Mouse (Mus musculus): ENCODE results near the gene Gm1673. TPM values are rescaled to one million over a fixed set of nuclear protein-coding genes. Genes with fewer than 3 reads are reported as not detected.

Gm1673 gene
- polyA plus RNA-seq, 1 experiment from 2014 or later = 81.0 TPM

- 40% methylated on average over 28 of the region's 28 CpGs for WGBS
These were observed 11.7 kb downstream of the Gm1673 start for GRCm38 (mm10) chr5:33994671-33995625.

GRCm38 (mm10) chr5:33995843-33996693, 12.8 kb downstream of the Gm1673 start, which contains the start of gene Nat8l:
Gene Nat8l, plus strand, starts transcription at chr5:33995984.
- DNase-seq (ENCODE audit: low spot score) = peak; percentile 86
- Histone ChIP-seq H3K27ac (replicated peaks; ENCODE audit: low read depth, low read length) (no peak within 1 kb of the TSS; the same call in 1 of the 2 replicates), H3K27me3 (replicated peaks; ENCODE audit: control insufficient read depth, insufficient read depth, low read length) (peaks cover 58% of the 10 kb centered on the region), H3K4me1 (ENCODE audit: control insufficient read depth, insufficient read depth, low read length) (peaks cover 4% of the 10 kb centered on the region; the same call in 1 of the 2 replicates), H3K4me3 (ENCODE audit: low read depth, low read length) (peak within 1 kb of the TSS; percentile 67), H3K9ac (ENCODE audit: low read depth, low read length) (peak within 1 kb of the TSS; percentile 59), H3K4me2 (ENCODE audit: low read depth, low read length) (peak within 1 kb of the TSS; percentile 97), H3K36me3 (ENCODE audit: control insufficient read depth, insufficient read depth, low read length) (no peaks in the 10 kb centered on the region), H3K9me3 (ENCODE audit: control insufficient read depth, low read length) (no peaks in the 10 kb centered on the region)
- 0% methylated on average over 48 of the region's 90 CpGs for WGBS
- peak; percentile 90 for ATAC-seq (ENCODE audit: low read depth)

More at GRCm38 (mm10) chr5:33994671-33995625, 11.7 kb downstream of the Gm1673 start:
- no peaks in the 10 kb centered on the region for H3K36me3 ChIP-seq (ENCODE audit: control insufficient read depth, insufficient read depth, low read length)
- no peak overlapping the region for H3K9ac ChIP-seq (ENCODE audit: low read depth, low read length)
- H3K4me3 ChIP-seq (ENCODE audit: low read depth, low read length) = peak overlapping the region; percentile 67
- H3K4me1 ChIP-seq (ENCODE audit: control insufficient read depth, insufficient read depth, low read length) = peaks cover 4% of the 10 kb centered on the region; the same call in 1 of the 2 replicates
- DNase-seq (ENCODE audit: low spot score) (peak; percentile 39), ATAC-seq (ENCODE audit: low read depth) (no peak)
- no peak overlapping the region for H3K27ac ChIP-seq (replicated peaks; ENCODE audit: low read depth, low read length)
- no peaks in the 10 kb centered on the region for H3K9me3 ChIP-seq (ENCODE audit: control insufficient read depth, low read length)
- H3K27me3 ChIP-seq (replicated peaks; ENCODE audit: control insufficient read depth, insufficient read depth, low read length) = peaks cover 58% of the 10 kb centered on the region
- H3K4me2 ChIP-seq (ENCODE audit: low read depth, low read length) = peak overlapping the region; percentile 97

- no peak; the same call in 1 of the 2 replicates for ATAC-seq (ENCODE audit: low read depth)
- H3K4me1 ChIP-seq (ENCODE audit: control insufficient read depth, insufficient read depth, low read length) = peaks cover 4% of the 10 kb centered on the region; the same call in 1 of the 2 replicates
- no peaks in the 10 kb centered on the region for H3K9me3 ChIP-seq (ENCODE audit: control insufficient read depth, low read length)
- 0% methylated on average over 5 of the region's 55 CpGs for WGBS
- peak overlapping the region; percentile 67 for H3K4me3 ChIP-seq (ENCODE audit: low read depth, low read length)
- peak overlapping the region; percentile 59 for H3K9ac ChIP-seq (ENCODE audit: low read depth, low read length)
- H3K36me3 ChIP-seq (ENCODE audit: control insufficient read depth, insufficient read depth, low read length) = no peaks in the 10 kb centered on the region
- DNase-seq (ENCODE audit: low spot score) = no peak
- no peak overlapping the region for H3K27ac ChIP-seq (replicated peaks; ENCODE audit: low read depth, low read length)
- H3K27me3 ChIP-seq (replicated peaks; ENCODE audit: control insufficient read depth, insufficient read depth, low read length) = peaks cover 58% of the 10 kb centered on the region
- peak overlapping the region; percentile 97 for H3K4me2 ChIP-seq (ENCODE audit: low read depth, low read length)
These were observed 13.4 kb downstream of the Gm1673 start for GRCm38 (mm10) chr5:33996694-33997045.

GRCm38 (mm10) chr5:33997051-33997741, 14.0 kb downstream of the Gm1673 start:
- H3K36me3 ChIP-seq (ENCODE audit: control insufficient read depth, insufficient read depth, low read length) = no peaks in the 10 kb centered on the region
- 0% methylated on average over 27 of the region's 80 CpGs for WGBS
- H3K27ac ChIP-seq (replicated peaks; ENCODE audit: low read depth, low read length) = no peak overlapping the region
- H3K4me3 ChIP-seq (ENCODE audit: low read depth, low read length) = peak overlapping the region; percentile 67
- H3K27me3 ChIP-seq (replicated peaks; ENCODE audit: control insufficient read depth, insufficient read depth, low read length) = peaks cover 58% of the 10 kb centered on the region
- H3K9me3 ChIP-seq (ENCODE audit: control insufficient read depth, low read length) = no peaks in the 10 kb centered on the region
- peak overlapping the region; percentile 97 for H3K4me2 ChIP-seq (ENCODE audit: low read depth, low read length)
- DNase-seq (ENCODE audit: low spot score) = peak; percentile 54
- ATAC-seq (ENCODE audit: low read depth) = peak; percentile 24; the same call in 1 of the 2 replicates
- H3K4me1 ChIP-seq (ENCODE audit: control insufficient read depth, insufficient read depth, low read length) = peaks cover 4% of the 10 kb centered on the region; the same call in 1 of the 2 replicates
- peak overlapping the region; percentile 59 for H3K9ac ChIP-seq (ENCODE audit: low read depth, low read length)

GRCm38 (mm10) chr5:33997829-33998504, 14.7 kb downstream of the Gm1673 start:
- Histone ChIP-seq H3K9ac (ENCODE audit: low read depth, low read length) (no peak overlapping the region), H3K9me3 (ENCODE audit: control insufficient read depth, low read length) (no peaks in the 10 kb centered on the region), H3K36me3 (ENCODE audit: control insufficient read depth, insufficient read depth, low read length) (no peaks in the 10 kb centered on the region), H3K4me3 (ENCODE audit: low read depth, low read length) (peak overlapping the region; percentile 67), H3K4me2 (ENCODE audit: low read depth, low read length) (peak overlapping the region; percentile 97), H3K27me3 (replicated peaks; ENCODE audit: control insufficient read depth, insufficient read depth, low read length) (peaks cover 58% of the 10 kb centered on the region), H3K4me1 (ENCODE audit: control insufficient read depth, insufficient read depth, low read length) (peaks cover 4% of the 10 kb centered on the region; the same call in 1 of the 2 replicates), H3K27ac (replicated peaks; ENCODE audit: low read depth, low read length) (no peak overlapping the region)
- ATAC-seq (ENCODE audit: low read depth) (no peak), DNase-seq (ENCODE audit: low spot score) (no peak)
- WGBS = 73% methylated on average over 17 of the region's 20 CpGs

- no peaks in the 10 kb centered on the region for H3K9me3 ChIP-seq (ENCODE audit: control insufficient read depth, low read length)
- no peak overlapping the region for H3K4me3 ChIP-seq (ENCODE audit: low read depth, low read length)
- 75% methylated on average over 3 of the region's 3 CpGs for WGBS
- DNase-seq (ENCODE audit: low spot score) (no peak), ATAC-seq (ENCODE audit: low read depth) (no peak)
- peaks cover 4% of the 10 kb centered on the region; the same call in 1 of the 2 replicates for H3K4me1 ChIP-seq (ENCODE audit: control insufficient read depth, insufficient read depth, low read length)
- H3K36me3 ChIP-seq (ENCODE audit: control insufficient read depth, insufficient read depth, low read length) = no peaks in the 10 kb centered on the region
- no peak overlapping the region for H3K9ac ChIP-seq (ENCODE audit: low read depth, low read length)
- H3K27ac ChIP-seq (replicated peaks; ENCODE audit: low read depth, low read length) = no peak overlapping the region
- no peak overlapping the region for H3K4me2 ChIP-seq (ENCODE audit: low read depth, low read length)
- peaks cover 58% of the 10 kb centered on the region for H3K27me3 ChIP-seq (replicated peaks; ENCODE audit: control insufficient read depth, insufficient read depth, low read length)
These were observed 15.3 kb downstream of the Gm1673 start for GRCm38 (mm10) chr5:33998505-33998877.

GRCm38 (mm10) chr5:33999466-34000090, 16.3 kb downstream of the Gm1673 start:
- Histone ChIP-seq H3K36me3 (ENCODE audit: control insufficient read depth, insufficient read depth, low read length) (no peaks in the 10 kb centered on the region), H3K9me3 (ENCODE audit: control insufficient read depth, low read length) (no peaks in the 10 kb centered on the region), H3K27me3 (replicated peaks; ENCODE audit: control insufficient read depth, insufficient read depth, low read length) (peaks cover 52% of the 10 kb centered on the region), H3K9ac (ENCODE audit: low read depth, low read length) (no peak overlapping the region), H3K4me2 (ENCODE audit: low read depth, low read length) (no peak overlapping the region), H3K4me1 (ENCODE audit: control insufficient read depth, insufficient read depth, low read length) (peaks cover 4% of the 10 kb centered on the region; the same call in 1 of the 2 replicates), H3K27ac (replicated peaks; ENCODE audit: low read depth, low read length) (no peak overlapping the region), H3K4me3 (ENCODE audit: low read depth, low read length) (no peak overlapping the region)
- no peak for DNase-seq (ENCODE audit: low spot score)
- ATAC-seq (ENCODE audit: low read depth) = no peak
- WGBS = 82% methylated on average over 6 of the region's 6 CpGs

Data from embryonic facial prominence, embryonic 14.5 days (tissue).